Mouse (Mus musculus) v-Abl transformed pro-B cells (cell line): ENCODE measurements around the gene Ppp2r5a.

Source experiments
- in situ Hi-C, 2 experiments: fragments of 400-800 bp; cut with MboI; formaldehyde crosslinking; loops; one replicate each; pipeline ENCODE4 v1.15.1; 2025; ENCODE audit not compliant: unreplicated experiment in 2 of 2

Gene Ppp2r5a

GRCm38 (mm10) chr1:191419421-191419820 lies 16.3 kb upstream of the Ppp2r5a start:
- in situ Hi-C loops: no loop called here

DNA sequence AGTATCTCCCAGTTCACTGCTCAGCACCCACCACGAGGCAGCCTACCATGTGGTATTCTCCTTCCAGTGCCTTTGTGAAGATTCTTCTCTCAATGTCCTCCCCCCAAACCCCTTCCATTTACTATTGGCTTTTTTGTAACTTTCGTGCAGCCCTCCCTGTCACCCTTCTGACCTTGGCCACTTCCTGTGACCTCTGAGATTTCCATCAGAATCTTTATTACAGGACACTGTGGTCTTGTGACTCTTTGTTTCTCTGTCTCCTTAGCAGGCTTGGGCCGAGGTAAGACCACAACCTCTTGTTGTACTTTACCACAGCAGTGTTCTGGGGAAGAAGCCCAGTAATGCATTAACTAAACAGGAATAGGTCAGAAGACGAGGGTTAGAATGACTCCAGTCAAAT lies 15.9 kb upstream of the Ppp2r5a start:
- in situ Hi-C loops: no loop called here

DNA sequence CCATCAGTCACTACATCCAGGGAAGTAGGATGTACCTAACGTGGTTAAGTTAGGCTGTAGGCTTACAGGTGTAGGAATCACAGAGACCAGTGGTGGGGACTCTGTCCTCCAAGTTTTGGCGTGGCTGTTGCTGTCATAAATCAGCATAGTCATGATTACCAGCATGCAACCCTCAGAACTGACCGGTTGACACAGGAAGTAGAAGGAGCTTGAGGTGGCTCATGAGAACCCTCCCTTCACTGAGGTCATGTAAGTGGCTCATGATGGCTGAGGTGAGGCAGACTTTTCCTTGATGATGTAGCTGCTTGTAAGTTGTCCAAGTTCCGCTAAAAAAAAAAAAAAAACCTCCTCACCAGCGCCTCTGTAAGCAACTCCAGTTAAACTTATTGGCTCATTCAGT lies 14.0 kb upstream of the Ppp2r5a start:
- in situ Hi-C loops: no loop called here

DNA sequence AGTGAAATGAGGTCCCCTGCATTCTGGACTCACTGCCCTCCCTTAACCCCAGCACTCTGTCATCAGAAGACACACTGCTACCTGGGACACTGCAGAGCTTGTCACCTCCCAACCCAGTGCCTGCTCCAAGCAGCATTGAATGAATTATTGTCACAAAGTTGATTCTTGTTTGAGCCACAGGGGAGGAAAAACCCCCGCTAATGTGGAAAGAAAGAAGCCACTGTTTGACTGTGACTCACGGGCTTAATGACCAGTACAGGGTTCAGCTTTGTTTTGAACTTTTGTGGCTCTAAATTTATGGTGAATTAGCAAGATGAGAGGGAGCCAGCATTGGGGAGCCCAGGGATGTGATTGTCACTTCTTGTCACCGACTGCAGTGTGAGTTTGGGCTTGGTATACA lies 13.5 kb upstream of the Ppp2r5a start:
- in situ Hi-C loops: no loop called here

- in situ Hi-C loops: no loop called here
These were observed 11.4 kb upstream of the Ppp2r5a start for GRCm38 (mm10) chr1:191414432-191414831.

- in situ Hi-C loops: no loop called here
These were observed 10.8 kb upstream of the Ppp2r5a start for GRCm38 (mm10) chr1:191413691-191414415.

- in situ Hi-C loops: no loop called here
These were observed 7.4 kb upstream of the Ppp2r5a start for GRCm38 (mm10) chr1:191410294-191411036.

DNA sequence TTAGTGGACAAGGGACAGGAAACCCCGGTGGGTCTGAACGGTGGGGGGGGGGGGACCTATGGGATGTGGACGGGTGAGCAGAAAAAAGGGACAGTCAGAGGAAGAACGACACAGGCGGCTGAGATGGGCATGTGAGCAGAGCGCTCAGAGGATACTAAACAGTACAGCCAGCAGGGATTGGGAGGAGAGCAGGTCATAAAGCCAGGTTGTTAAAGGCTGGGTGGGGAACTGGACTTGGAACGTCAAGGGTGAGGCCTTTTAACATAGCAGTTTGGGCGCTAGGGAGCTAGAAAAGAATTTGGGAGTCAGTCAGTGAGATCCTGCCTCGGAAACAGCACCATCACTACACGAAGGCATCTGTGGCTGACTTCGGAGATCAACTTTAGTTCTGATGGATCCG lies 4.2 kb upstream of the Ppp2r5a start:
- in situ Hi-C loops: no loop called here

DNA sequence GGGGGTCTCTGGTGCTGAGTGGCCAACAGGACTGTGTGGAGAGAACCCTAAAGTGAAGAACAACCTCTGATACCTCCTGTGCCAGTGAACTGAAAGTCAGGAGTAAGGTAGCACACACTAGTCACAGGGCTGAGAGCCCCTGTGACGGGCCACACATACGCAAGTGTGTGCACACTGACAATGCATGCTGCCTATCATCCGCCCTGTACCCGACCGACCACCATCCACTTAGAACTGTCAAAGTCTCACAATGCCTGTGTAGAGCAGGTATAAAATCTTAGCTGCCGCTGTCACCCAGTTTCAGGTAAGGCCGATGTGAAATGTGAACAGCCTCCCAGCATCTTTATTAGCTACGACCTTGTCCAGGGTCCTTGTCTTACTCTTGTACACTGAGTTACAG lies 3.4 kb upstream of the Ppp2r5a start:
- in situ Hi-C loops: no loop called here

GRCm38 (mm10) chr1:191404721-191405329 lies 1.8 kb upstream of the Ppp2r5a start:
- in situ Hi-C loops: loop anchor here in 1 of 2 experiments (5.0 kb wide), 1 partner anchor 37 kb away; no protein-coding TSS in a partner anchor

DNA sequence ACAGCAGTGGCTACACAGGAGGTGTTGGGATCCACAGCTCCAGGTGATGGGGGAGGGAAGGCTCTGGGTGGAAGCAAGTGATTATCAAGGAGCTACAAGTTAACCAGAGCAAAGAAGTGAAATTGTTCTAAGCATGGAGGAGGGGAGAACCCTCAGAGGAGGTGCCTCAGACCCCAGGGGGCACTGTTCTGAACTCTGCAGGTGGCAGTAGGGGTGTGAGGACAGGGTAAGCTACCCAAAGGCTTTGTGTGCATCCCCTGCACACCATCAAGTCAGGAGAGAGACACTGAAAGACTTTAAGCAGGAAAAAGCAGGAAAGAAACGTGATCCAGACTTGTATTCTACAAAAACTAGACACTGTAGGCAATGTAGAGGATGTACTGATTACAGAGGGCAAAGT lies 1.2 kb upstream of the Ppp2r5a start:
- in situ Hi-C loops: loop anchor here in 1 of 2 experiments (5.0 kb wide), 1 partner anchor 38 kb away; no protein-coding TSS in a partner anchor

GRCm38 (mm10) chr1:191402506-191402905 lies 566 bp downstream of the Ppp2r5a start:
- in situ Hi-C loops: loop anchor here in 1 of 2 experiments (5.0 kb wide), 1 partner anchor 40 kb away; no protein-coding TSS in a partner anchor

DNA sequence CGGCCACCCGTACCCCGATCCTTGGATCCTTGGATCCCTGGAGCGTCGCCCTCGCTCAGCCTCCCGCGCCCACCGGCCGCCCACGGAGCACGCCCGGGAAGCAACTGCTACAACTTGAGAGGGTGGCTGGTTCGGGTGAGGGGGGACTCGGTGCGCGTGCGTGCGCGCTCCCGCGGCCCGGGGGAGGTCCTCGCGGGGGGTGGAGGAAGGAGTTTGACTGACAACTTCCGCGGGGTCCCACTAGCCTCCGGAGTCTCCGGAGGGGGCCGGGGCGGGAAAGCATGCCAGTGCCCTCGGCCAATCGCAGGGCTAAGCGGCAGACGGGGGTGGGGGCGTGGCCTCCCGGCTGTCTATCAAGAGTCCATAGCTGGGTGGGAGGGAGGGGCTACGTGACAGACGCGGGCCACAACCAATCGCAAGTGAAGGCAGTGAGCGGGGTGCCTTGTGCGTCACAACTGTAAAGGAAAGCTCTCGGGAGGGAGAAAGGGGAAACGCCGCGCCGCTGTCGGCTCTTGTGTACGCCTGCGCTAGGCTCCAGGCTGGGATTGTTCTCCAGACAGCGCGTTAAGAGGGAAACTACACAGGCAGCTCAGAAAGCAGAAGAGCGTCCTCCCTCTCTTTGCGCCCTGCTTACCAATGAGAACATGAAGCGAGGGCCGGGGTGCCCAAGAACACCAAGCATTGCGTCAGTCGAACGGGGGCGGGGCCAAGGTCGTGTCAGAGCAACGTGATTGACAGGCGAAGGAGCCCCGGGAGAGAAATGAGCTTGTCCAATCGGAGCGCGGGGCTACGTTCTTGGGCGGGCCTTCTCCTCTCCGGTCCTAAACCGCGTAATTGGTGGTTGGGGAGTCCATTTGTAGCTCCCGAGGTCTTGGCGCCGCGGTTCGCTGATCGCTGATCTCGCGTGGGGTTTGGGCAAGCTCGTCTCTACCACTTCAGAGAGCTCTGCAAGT lies 5.9 kb downstream of the Ppp2r5a start:
- in situ Hi-C loops: loop anchor here (5.0 kb wide), 2 partner anchors 45 to 80 kb away; no protein-coding TSS in a partner anchor

GRCm38 (mm10) chr1:191396446-191396845 lies 6.6 kb downstream of the Ppp2r5a start:
- in situ Hi-C loops: loop anchor here (5.0 kb wide), 2 partner anchors 46 to 81 kb away; no protein-coding TSS in a partner anchor

DNA sequence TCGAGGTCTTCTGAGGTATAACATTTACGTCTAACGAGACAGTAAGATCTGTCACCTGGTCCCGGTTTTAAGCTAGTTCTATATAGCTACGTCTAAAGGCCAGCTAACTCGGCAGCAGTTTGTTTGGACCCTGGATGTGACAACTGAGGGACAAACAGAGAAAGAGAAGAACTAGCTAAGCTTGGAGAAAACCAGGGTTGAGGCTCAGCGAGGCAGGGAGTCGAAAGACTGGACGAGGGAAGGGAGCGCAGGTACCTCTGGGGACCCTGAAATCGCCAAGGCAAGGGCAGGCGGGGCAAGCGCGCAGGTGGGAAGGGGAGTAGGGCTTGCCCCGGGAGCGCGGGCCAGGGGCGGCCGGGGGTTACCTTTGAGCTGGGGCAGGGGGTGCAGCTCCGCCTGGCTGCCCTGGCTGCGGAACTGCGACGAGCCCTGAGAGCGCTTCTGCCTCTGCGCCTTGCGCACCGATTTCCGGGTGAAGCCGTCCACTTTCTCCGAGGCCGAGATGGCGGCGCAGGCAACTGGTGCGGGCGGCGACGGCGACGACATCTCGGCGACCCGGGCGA lies 7.1 kb downstream of the Ppp2r5a start:
- in situ Hi-C loops: loop anchor here (5.0 kb wide), 2 partner anchors 46 to 81 kb away; no protein-coding TSS in a partner anchor

DNA sequence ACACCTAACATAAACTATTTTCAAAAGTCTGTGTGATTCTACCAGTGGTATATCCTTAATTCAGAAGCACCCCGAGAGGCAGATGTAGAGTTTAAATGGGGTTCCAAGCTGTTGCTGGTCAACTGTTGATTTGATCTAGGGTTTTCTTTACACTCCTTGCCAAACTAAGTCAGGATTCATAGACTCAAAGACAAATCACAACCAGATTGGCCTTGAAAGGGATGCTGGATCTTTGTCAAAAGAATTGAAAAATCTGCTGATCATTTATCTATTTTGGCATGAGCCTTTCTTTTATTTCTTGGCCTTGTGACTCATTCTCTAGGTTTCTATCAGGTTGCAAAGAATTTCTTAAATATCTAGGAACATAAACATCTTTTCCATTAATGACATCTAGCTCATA lies 7.9 kb downstream of the Ppp2r5a start:
- in situ Hi-C loops: loop anchor here (5.0 kb wide), 2 partner anchors 47 to 82 kb away; no protein-coding TSS in a partner anchor

DNA sequence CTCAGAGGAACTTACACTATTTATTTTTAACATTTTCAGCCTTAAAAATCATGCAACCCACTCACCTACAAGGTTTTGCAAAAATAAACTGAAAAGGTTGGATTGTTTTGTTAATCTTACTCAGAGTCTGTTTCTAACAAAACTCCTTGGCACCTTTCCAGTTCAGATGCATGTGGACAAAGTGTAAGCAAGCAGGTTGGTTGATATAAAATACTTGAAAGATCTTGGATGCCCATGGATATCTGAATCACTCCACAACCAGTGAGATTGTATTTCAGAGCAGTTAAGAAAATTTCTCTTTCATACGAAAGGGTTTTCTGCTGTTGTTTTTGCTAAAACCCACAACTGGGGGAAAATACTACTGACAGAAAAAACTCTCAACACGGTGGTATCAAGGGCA lies 8.9 kb downstream of the Ppp2r5a start:
- in situ Hi-C loops: loop anchor here (5.0 kb wide), 2 partner anchors 83 to 168 kb away; no protein-coding TSS in a partner anchor

DNA sequence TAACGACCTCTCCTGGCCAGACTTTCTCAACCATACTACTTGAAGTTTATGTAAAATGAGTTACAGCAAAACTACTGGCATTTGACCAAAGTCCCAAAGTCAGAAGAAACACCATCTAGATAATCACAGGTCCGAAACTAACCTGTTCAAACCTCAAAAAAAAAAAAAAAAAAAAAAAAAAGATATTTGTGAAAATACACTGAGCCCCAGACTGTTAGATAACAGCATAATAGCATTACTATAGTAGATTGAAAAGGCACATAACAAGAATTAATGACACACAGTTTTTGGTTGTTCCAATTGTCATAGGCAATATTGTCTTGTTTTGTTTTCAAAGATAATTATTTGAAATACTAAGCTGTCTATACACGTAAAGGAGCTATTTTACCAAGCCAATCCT lies 9.5 kb downstream of the Ppp2r5a start:
- in situ Hi-C loops: loop anchor here (5.0 kb wide), 2 partner anchors 84 to 169 kb away; no protein-coding TSS in a partner anchor

GRCm38 (mm10) chr1:191391311-191391710 lies 11.8 kb downstream of the Ppp2r5a start:
- in situ Hi-C loops: loop anchor here (5.0 kb wide), 2 partner anchors 86 to 171 kb away; no protein-coding TSS in a partner anchor
